Mouse (Mus musculus) liver, postnatal 0 days (tissue): ENCODE results near the gene Ankrd13a. TPM values are rescaled to one million over a fixed set of nuclear protein-coding genes. Genes with fewer than 3 reads are reported as not detected.
"Not testable (repeated sequence)": the region's sequence is repeated elsewhere in the genome, so short reads cannot be mapped to it uniquely, and the experiment has no call there.

Experiments
- ATAC-seq: fragments of 200-750 bp; cut with Nextera tagmentation; 2 replicates; pipeline ENCODE4 v1.8.0; 2017; ENCODE audit warnings: mild to moderate bottlenecking, moderate library complexity
- DNase-seq: peaks from one replicate; pipeline ENCODE4 v3.0.0-alpha.2; 2016
- H3K27ac ChIP-seq: fragments of 300-500 bp; sonication (generic); 2 replicates; pipeline ENCODE4 v1.5.1; 2014; ENCODE audit warnings: antibody characterized with exemption, moderate library complexity, mild to moderate bottlenecking, low read depth
- H3K27me3 ChIP-seq: fragments of 300-500 bp; sonication (generic); 2 replicates; pipeline ENCODE4 v1.6.1; 2014; ENCODE audit warnings: low read length, control low read depth, mixed read lengths; ENCODE audit not compliant: insufficient read depth
- H3K36me3 ChIP-seq: fragments of 300-500 bp; sonication (generic); replicated peaks from 2 replicates; pipeline ENCODE4 v1.6.1; 2014; ENCODE audit warnings: mild to moderate bottlenecking, control low read depth, low read length, moderate library complexity, mixed read lengths; ENCODE audit not compliant: insufficient read depth
- H3K4me1 ChIP-seq: fragments of 300-500 bp; sonication (generic); 2 replicates; pipeline ENCODE4 v1.6.1; 2014; ENCODE audit warnings: antibody characterized with exemption, mild to moderate bottlenecking, control low read depth; ENCODE audit not compliant: insufficient read depth
- H3K4me2 ChIP-seq: fragments of 300-500 bp; sonication (generic); 2 replicates; pipeline ENCODE4 v1.6.1; 2014; ENCODE audit warnings: low read depth, mild to moderate bottlenecking, low read length, moderate library complexity, mixed read lengths
- H3K4me3 ChIP-seq: fragments of 300-500 bp; sonication (generic); 2 replicates; pipeline ENCODE4 v1.5.1; 2014; ENCODE audit warnings: low read depth, low read length
- H3K9ac ChIP-seq: fragments of 300-500 bp; sonication (generic); replicated peaks from 2 replicates; pipeline ENCODE4 v1.6.1; 2014; ENCODE audit warnings: mild to moderate bottlenecking, moderate library complexity
- H3K9me3 ChIP-seq: fragments of 300-500 bp; sonication (generic); 2 replicates; pipeline ENCODE4 v1.6.1; 2016; ENCODE audit warnings: mild to moderate bottlenecking, control low read depth, low read length, mixed read lengths
- CTCF ChIP-seq: sonication (generic); IDR thresholded peaks from 2 replicates; pipeline ENCODE4 v1.5.1; 2016; ENCODE audit warnings: antibody characterized with exemption, low read depth
- EP300 ChIP-seq: IDR thresholded peaks from 2 replicates; pipeline ENCODE4 v1.6.1; 2016; ENCODE audit warnings: antibody characterized with exemption, low read depth, mild to moderate bottlenecking
- WGBS: fragments of 180-500 bp; shearing (Covaris S2); extraction: QIAGEN DNeasy Blood & Tissue Kit; methylation state at CpG from one replicate; pipeline ENCODE4 v1.1.7; 2014; ENCODE audit not compliant: insufficient replicate concordance; 5-methylcytosine and 5-hydroxymethylcytosine counted together
- polyA plus RNA-seq: library from polyadenylated mRNA; unstranded; fragments of >200 nt; fragmentation: Nextera tagmentation; extraction: Ambion mirVana; gene quantifications from 2 replicates; pipeline ENCODE4 v1.2.1, GENCODE M21; 2015

Gene Ankrd13a
- polyA plus RNA-seq, 1 experiment from 2014 or later, result 26.7 TPM

DNA sequence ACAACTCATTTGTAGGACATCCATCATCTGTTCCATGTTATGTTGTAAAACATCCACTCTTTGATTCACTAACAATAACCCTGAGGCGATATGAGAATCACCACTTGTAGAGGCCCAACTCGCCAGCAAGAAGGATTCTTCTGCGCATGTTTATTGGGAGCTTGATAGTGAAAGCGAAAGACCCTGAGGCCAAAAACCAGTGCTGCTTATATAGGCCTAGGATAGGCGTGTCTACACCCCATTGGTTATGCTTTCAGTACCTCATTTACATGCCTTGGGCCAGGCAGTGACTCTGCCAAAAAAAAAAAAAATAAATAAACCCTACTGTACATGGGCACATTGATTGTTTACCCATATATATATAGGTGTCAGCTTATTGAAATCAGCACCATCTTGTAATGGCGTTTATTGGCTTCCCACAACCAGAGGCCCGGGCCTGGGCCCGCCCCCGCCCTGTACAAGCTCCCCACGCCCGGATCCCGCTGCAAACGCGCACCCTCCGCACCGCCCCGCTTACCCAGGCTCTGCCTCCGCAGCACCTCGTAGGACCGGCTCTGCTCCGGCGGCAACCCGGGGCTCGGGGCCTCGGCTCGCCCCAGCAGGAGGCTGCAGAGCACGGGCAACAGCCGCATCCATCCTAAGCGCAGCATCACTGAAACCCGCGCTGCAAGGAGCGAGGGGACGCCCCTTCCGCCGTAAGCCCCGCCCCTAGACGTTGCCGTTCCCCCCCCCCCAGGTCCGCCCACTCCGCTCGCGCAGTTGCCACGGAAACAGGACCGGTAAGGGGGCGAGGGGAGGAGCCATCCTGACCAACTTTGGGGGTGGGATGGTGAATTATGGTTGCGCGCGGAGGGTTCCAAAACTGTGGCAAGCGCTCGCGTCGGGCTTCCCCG, 48.6 kb downstream of the Ankrd13a start, which contains the start of gene 1500011B03Rik:
Gene 1500011B03Rik (minus strand): TSS at position 673 of the 893 bp plus-strand sequence.
- TF ChIP-seq CTCF, result no peak
- no peak for TF ChIP-seq EP300
- Histone ChIP-seq H3K9ac (peak within 1 kb of the TSS; percentile 61; the same call in 1 of the 2 replicates), H3K9me3 (no peaks in the 10 kb centered on the region), H3K36me3 (no peaks in the 10 kb centered on the region), H3K27ac (peak within 1 kb of the TSS; percentile 36; the same call in 1 of the 2 replicates), H3K27me3 (no peaks in the 10 kb centered on the region), H3K4me1 (peaks cover 9% of the 10 kb centered on the region; the same call in 1 of the 2 replicates), H3K4me3 (peak within 1 kb of the TSS; percentile 61), H3K4me2 (peak within 1 kb of the TSS; percentile 94)
- 11% methylated on average over 53 of the region's 53 CpGs for WGBS
- DNase-seq (peak; percentile 84), ATAC-seq (peak; percentile 46)

DNA sequence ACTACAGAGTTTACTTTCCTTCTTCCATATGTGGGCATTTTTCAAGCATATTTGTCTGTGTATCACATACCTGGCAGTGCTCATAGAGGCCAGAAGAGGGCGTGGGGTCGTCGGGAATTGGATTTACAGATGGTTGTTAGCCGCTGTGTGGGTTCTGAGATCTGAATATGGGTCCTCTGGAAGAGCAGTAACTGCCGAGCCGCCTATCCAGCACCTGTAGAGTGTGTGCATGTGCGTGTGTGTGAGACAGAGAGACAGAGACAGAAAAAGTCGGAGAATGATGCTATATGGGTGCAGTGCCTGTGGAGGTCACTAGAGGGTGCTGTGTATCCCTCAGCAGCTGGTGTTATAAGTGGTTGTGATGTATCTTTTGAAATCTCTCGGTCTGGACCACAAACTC, 49.7 kb downstream of the Ankrd13a start:
- Histone ChIP-seq H3K9ac (no peak overlapping the region), H3K27me3 (no peaks in the 10 kb centered on the region), H3K4me1 (peaks cover 9% of the 10 kb centered on the region; the same call in 1 of the 2 replicates), H3K9me3 (no peaks in the 10 kb centered on the region), H3K4me3 (peak overlapping the region; percentile 31; the same call in 1 of the 2 replicates), H3K27ac (0 out of 2 replicates have a peak overlapping the region, but pooled peaks have one; percentile 29), H3K4me2 (peak overlapping the region; percentile 94), H3K36me3 (no peaks in the 10 kb centered on the region)
- WGBS, result 16% methylated on average over 9 of the region's 9 CpGs
- ATAC-seq (no peak), DNase-seq (peak; percentile 70)
- TF ChIP-seq EP300 (no peak), CTCF (peak; percentile 91)

DNA sequence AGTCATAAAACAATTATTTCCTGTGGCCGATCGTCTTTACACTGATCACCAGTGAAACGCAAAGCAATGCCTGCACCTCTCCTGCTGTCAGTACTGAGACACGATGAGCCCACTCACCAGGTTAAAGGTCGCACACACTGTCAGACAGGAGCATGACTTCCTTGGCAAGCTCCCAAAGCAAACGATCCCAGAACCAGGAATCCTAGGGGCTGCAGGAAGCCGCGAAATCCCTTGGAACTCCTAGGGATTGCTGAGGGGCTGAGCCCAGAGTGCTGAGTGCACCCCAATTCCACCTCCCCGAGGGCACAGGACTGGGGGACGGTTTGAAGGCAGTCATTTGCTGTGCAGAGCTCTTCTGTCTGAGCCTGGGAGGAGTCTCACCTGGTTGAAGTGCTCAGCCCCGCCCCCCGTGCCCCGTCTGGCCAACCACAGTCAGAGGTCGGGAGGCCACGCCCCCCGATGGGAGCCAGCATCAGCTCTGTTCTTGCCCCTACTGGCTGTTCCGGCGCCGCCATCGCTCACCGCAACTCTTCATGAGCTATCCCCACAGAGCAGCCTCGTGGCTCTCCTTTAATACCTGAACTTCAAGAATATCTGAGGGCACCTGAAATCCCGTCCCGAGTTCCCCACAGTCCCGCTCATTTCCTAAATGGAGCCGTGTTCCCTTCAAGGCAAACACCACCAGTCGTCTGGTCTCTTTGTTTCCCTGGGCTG, 51.7 kb downstream of the Ankrd13a start:
- Histone ChIP-seq H3K4me3 (peak overlapping the region; percentile 49), H3K4me2 (peak overlapping the region; percentile 82), H3K27ac (peak overlapping the region; percentile 86), H3K36me3 (no peaks in the 10 kb centered on the region), H3K27me3 (no peaks in the 10 kb centered on the region), H3K9ac (no peak overlapping the region; the same call in 1 of the 2 replicates), H3K4me1 (peaks cover 9% of the 10 kb centered on the region; the same call in 1 of the 2 replicates), H3K9me3 (no peaks in the 10 kb centered on the region)
- ATAC-seq, result peak; percentile 96
- WGBS, result 8% methylated on average over 26 of the region's 27 CpGs
- TF ChIP-seq EP300 (no peak), CTCF (peak; percentile 37)
- peak; percentile 95 for DNase-seq

DNA sequence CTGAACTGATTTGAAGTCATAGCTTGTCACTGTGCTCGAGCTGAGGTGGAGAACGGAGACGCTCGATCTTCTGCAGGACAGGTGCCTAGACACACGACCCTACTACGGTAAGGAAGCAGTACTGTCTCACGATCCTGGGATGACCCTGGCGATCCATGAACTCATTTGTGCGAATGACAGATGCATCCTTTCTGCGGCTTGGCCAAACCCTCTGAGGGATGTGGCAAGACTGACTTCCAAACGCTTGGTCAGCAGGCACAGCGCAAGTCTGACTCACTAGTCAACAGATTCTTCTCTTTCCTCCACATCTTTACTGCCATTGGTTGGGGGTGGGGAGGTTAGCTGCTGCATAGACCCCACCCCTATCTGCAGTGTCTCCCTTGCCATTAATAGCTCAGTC, 53.0 kb downstream of the Ankrd13a start:
- WGBS, result 68% methylated on average over 12 of the region's 12 CpGs
- no peaks in the 10 kb centered on the region for H3K27me3 ChIP-seq
- no peak for TF ChIP-seq CTCF
- TF ChIP-seq EP300, result no peak
- DNase-seq (no peak), ATAC-seq (no peak)
- peaks cover 9% of the 10 kb centered on the region; the same call in 1 of the 2 replicates for H3K4me1 ChIP-seq
- H3K36me3 ChIP-seq, result no peaks in the 10 kb centered on the region
- no peaks in the 10 kb centered on the region for H3K9me3 ChIP-seq
- no peak overlapping the region for H3K9ac ChIP-seq
- no peak overlapping the region for H3K4me3 ChIP-seq
- no peak overlapping the region for H3K4me2 ChIP-seq
- H3K27ac ChIP-seq, result no peak overlapping the region

DNA sequence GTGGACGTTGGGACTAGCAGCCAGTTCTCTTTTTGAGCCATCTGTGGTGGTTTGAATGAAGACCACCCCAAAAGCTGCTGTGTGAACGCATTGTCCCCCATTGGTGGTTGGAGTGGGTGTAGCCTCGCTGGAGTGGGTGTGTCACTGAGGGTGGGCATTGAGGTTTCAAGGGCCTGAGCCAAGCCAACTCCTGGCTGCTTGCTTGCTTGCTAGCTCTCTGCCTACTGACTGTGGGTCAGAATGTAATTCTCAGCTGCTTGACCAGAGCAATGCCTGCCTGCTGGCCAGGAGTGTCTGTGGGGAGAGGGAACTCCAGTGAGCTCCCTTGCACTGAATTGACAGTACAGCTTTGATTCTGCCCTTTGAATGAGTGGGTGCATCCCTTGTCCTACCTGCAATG, 55.3 kb downstream of the Ankrd13a start:
- no peak overlapping the region for H3K4me3 ChIP-seq
- H3K9me3 ChIP-seq, result no peaks in the 10 kb centered on the region
- DNase-seq (peak; percentile 11), ATAC-seq (no peak)
- 0 out of 2 replicates have a peak, but pooled peaks cover 5% of the 10 kb centered on the region for H3K4me1 ChIP-seq
- no peak overlapping the region for H3K4me2 ChIP-seq
- no peak for TF ChIP-seq EP300
- TF ChIP-seq CTCF, result no peak
- no peaks in the 10 kb centered on the region for H3K36me3 ChIP-seq
- no peak overlapping the region for H3K9ac ChIP-seq
- no peaks in the 10 kb centered on the region for H3K27me3 ChIP-seq
- no peak overlapping the region for H3K27ac ChIP-seq
- 57% methylated on average over 3 of the region's 3 CpGs for WGBS

DNA sequence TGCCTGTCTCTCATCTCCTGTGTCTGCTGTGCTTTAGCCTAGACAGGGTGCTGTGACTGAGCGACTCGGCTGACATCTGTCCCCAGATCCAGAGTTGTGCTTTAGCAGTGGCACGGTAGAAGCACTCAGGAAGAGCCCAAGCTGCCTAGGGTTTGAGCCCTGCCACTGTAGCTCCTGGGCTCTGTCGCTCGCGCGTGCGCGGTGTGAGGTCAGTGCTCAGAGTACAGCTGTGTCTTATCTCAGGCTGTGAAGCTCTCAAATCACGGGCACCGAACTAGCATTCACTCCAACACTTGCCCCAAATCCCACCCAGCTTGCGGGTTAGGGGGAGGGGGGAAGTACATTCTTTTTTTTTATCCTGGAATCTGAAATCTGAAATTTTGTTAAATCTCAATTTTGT, 62.4 kb downstream of the Ankrd13a start:
- TF ChIP-seq CTCF, result no peak
- TF ChIP-seq EP300, result no peak
- Histone ChIP-seq H3K36me3 (no peaks in the 10 kb centered on the region), H3K9ac (no peak overlapping the region), H3K27me3 (no peaks in the 10 kb centered on the region), H3K27ac (no peak overlapping the region), H3K4me3 (no peak overlapping the region), H3K4me1 (no peaks in the 10 kb centered on the region), H3K9me3 (no peaks in the 10 kb centered on the region), H3K4me2 (no peak overlapping the region)
- ATAC-seq (no peak), DNase-seq (no peak)
- WGBS, result 50% methylated on average over 12 of the region's 12 CpGs

DNA sequence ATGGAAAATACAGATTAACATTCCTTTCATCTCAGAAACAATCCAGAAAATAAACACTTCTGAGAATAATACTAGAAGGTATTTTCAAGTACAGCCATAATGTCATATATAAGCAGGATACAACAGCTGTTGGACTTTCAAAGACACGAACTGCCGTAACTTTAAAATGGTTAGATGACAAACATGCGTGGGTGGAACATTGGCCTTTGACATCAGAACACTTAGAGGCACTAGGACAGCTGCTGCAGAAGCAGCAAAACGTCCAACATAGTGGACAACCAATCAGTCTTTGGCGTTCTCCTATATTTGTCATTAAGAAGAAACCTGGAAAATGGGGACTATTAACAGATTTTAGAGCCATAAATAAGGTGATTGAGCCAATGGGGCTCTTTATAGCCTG, 66.0 kb downstream of the Ankrd13a start:
- 51% methylated on average over 5 of the region's 5 CpGs for WGBS
- H3K36me3 ChIP-seq, H3K27me3 ChIP-seq, H3K9me3 ChIP-seq, DNase-seq, H3K9ac ChIP-seq, H3K4me1 ChIP-seq, H3K4me3 ChIP-seq, H3K27ac ChIP-seq, H3K4me2 ChIP-seq, ATAC-seq: not testable (repeated sequence)

DNA sequence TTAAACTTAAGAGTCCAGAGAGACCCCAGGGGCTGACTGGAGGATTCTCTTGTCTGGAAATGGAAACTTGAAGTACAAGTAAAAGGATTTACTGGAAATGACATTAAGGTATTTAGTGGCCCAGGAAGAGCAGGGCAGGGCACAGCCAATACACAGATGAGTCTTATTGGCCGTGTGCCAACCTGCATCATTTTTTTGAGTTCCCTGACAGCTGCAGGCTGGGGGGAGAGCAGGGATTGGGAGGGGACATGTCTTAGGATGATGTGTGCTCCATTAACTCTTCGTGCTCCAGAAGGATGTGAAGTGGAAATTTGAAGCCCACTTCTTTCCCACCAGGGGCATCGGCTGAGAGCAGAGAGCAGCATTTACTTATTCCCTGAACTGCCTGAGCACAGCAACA, 67.7 kb downstream of the Ankrd13a start:
- not testable (repeated sequence) for H3K9ac ChIP-seq, H3K4me2 ChIP-seq, ATAC-seq, H3K4me3 ChIP-seq, H3K9me3 ChIP-seq, H3K27me3 ChIP-seq, H3K36me3 ChIP-seq, H3K4me1 ChIP-seq, DNase-seq, H3K27ac ChIP-seq
- 54% methylated on average over 3 of the region's 3 CpGs for WGBS
